Mouse (Mus musculus) forebrain, embryonic 13.5 days (tissue): Measurements from ENCODE around the gene Nipbl. TPM values are rescaled to one million over a fixed set of nuclear protein-coding genes. Genes with fewer than 3 reads are reported as not detected.
"Not testable (repeated sequence)": the region's sequence is repeated elsewhere in the genome, so short reads cannot be mapped to it uniquely, and the experiment has no call there.

ENCODE experiments used
- ATAC-seq: fragments of 200-750 bp; cut with Nextera tagmentation; 2 replicates; pipeline ENCODE4 v1.8.0; 2017
- H3K27ac ChIP-seq: fragments of 300-500 bp; sonication (generic); 2 replicates; pipeline ENCODE4 v1.5.1; 2015; ENCODE audit warnings: inconsistent platforms, mild to moderate bottlenecking, moderate library complexity
- H3K27me3 ChIP-seq: fragments of 300-500 bp; sonication (generic); 2 replicates; pipeline ENCODE4 v1.6.1; 2015; ENCODE audit warnings: mild to moderate bottlenecking, inconsistent platforms
- H3K36me3 ChIP-seq: fragments of 300-500 bp; sonication (generic); 2 replicates; pipeline ENCODE4 v1.6.1; 2015; ENCODE audit warnings: mild to moderate bottlenecking, inconsistent platforms; ENCODE audit not compliant: poor library complexity, severe bottlenecking
- H3K4me1 ChIP-seq: fragments of 300-500 bp; sonication (generic); 2 replicates; pipeline ENCODE4 v1.6.1; 2015; ENCODE audit warnings: inconsistent platforms
- H3K4me2 ChIP-seq: fragments of 300-500 bp; sonication (generic); 2 replicates; pipeline ENCODE4 v1.6.1; 2015; ENCODE audit warnings: inconsistent platforms, mild to moderate bottlenecking, moderate library complexity
- H3K4me3 ChIP-seq: fragments of 300-500 bp; sonication (generic); 2 replicates; pipeline ENCODE4 v1.5.1; 2015; ENCODE audit warnings: mild to moderate bottlenecking, inconsistent platforms
- H3K9ac ChIP-seq: fragments of 300-500 bp; sonication (generic); 2 replicates; pipeline ENCODE4 v1.6.1; 2015; ENCODE audit warnings: mild to moderate bottlenecking, inconsistent platforms
- H3K9me3 ChIP-seq: fragments of 300-500 bp; sonication (generic); replicated peaks from 2 replicates; pipeline ENCODE4 v1.6.1; 2016; ENCODE audit warnings: inconsistent platforms
- WGBS: fragments of 180-500 bp; shearing (Covaris S2); methylation state at CpG from one replicate; pipeline ENCODE4 v1.1.7; 2015; 5-methylcytosine and 5-hydroxymethylcytosine counted together
- polyA plus RNA-seq: library from polyadenylated mRNA; unstranded; fragments of >200 nt; fragmentation: Nextera tagmentation; extraction: Ambion mirVana; gene quantifications from 2 replicates; pipeline ENCODE4 v1.2.1, GENCODE M21; 2015

Nipbl gene
- polyA plus RNA-seq, 1 experiment from 2014 or later = 21.6 TPM

GRCm38 (mm10) chr15:8279929-8280610 is 164.2 kb downstream of the Nipbl start:
- 70% methylated on average over 20 of the region's 20 CpGs for WGBS
- no peaks in the 10 kb centered on the region for H3K27me3 ChIP-seq
- H3K9ac ChIP-seq = no peak overlapping the region
- H3K4me1 ChIP-seq = no peaks in the 10 kb centered on the region
- 0 out of 2 replicates have a peak, but pooled peaks have one; percentile 21 for ATAC-seq
- no peaks in the 10 kb centered on the region for H3K9me3 ChIP-seq
- no peak overlapping the region for H3K4me3 ChIP-seq
- H3K4me2 ChIP-seq = peak overlapping the region; percentile 54
- H3K36me3 ChIP-seq = 0 out of 2 replicates have a peak, but pooled peaks cover under 1% of the 10 kb centered on the region
- H3K27ac ChIP-seq = no peak overlapping the region

- 52% methylated on average over 17 of the region's 17 CpGs for WGBS
- H3K4me2 ChIP-seq = peak overlapping the region; percentile 54
- no peaks in the 10 kb centered on the region for H3K4me1 ChIP-seq
- H3K4me3 ChIP-seq = peak overlapping the region; percentile 17; the same call in 1 of the 2 replicates
- H3K27me3 ChIP-seq = no peaks in the 10 kb centered on the region
- no peak overlapping the region for H3K27ac ChIP-seq
- ATAC-seq = 0 out of 2 replicates have a peak, but pooled peaks have one; percentile 41
- H3K9ac ChIP-seq = no peak overlapping the region; the same call in 1 of the 2 replicates
- H3K9me3 ChIP-seq = no peaks in the 10 kb centered on the region
- 0 out of 2 replicates have a peak, but pooled peaks cover 8% of the 10 kb centered on the region for H3K36me3 ChIP-seq
These were observed 164.9 kb downstream of the Nipbl start for GRCm38 (mm10) chr15:8279320-8279779.

- peaks cover 20% of the 10 kb centered on the region for H3K36me3 ChIP-seq
- not testable (repeated sequence) for ATAC-seq, H3K4me2 ChIP-seq, H3K27ac ChIP-seq, H3K9ac ChIP-seq, H3K4me1 ChIP-seq, H3K9me3 ChIP-seq, H3K4me3 ChIP-seq, H3K27me3 ChIP-seq
- 93% methylated on average over 4 of the region's 4 CpGs for WGBS
These were observed 166.3 kb downstream of the Nipbl start for GRCm38 (mm10) chr15:8277916-8278315.

GRCm38 (mm10) chr15:8271952-8272351 is 172.3 kb downstream of the Nipbl start:
- H3K27ac ChIP-seq = no peak overlapping the region
- no peaks in the 10 kb centered on the region for H3K4me1 ChIP-seq
- no peak overlapping the region for H3K9ac ChIP-seq
- H3K27me3 ChIP-seq = no peaks in the 10 kb centered on the region
- WGBS = 92% methylated on average over 8 of the region's 8 CpGs
- no peaks in the 10 kb centered on the region for H3K9me3 ChIP-seq
- no peak for ATAC-seq
- no peak overlapping the region for H3K4me2 ChIP-seq
- peaks cover 76% of the 10 kb centered on the region for H3K36me3 ChIP-seq
- H3K4me3 ChIP-seq = no peak overlapping the region

- ATAC-seq = no peak
- no peak overlapping the region for H3K4me3 ChIP-seq
- H3K9me3 ChIP-seq = no peaks in the 10 kb centered on the region
- H3K4me1 ChIP-seq = no peaks in the 10 kb centered on the region
- no peak overlapping the region for H3K9ac ChIP-seq
- H3K36me3 ChIP-seq = peaks cover 90% of the 10 kb centered on the region
- 93% methylated on average over 8 of the region's 8 CpGs for WGBS
- no peaks in the 10 kb centered on the region for H3K27me3 ChIP-seq
- H3K4me2 ChIP-seq = no peak overlapping the region
- H3K27ac ChIP-seq = no peak overlapping the region
These were observed 176.0 kb downstream of the Nipbl start for GRCm38 (mm10) chr15:8268231-8268630.

- H3K9me3 ChIP-seq = no peaks in the 10 kb centered on the region
- H3K4me3 ChIP-seq = no peak overlapping the region
- H3K27me3 ChIP-seq = no peaks in the 10 kb centered on the region
- peaks cover 90% of the 10 kb centered on the region for H3K36me3 ChIP-seq
- WGBS = 95% methylated on average over 3 of the region's 3 CpGs
- H3K4me2 ChIP-seq = no peak overlapping the region
- ATAC-seq = no peak
- H3K27ac ChIP-seq = no peak overlapping the region
- no peaks in the 10 kb centered on the region for H3K4me1 ChIP-seq
- no peak overlapping the region for H3K9ac ChIP-seq
These were observed 177.1 kb downstream of the Nipbl start for GRCm38 (mm10) chr15:8267211-8267610.

GRCm38 (mm10) chr15:8265946-8266345 is 178.3 kb downstream of the Nipbl start:
- WGBS = 90% methylated on average over 3 of the region's 3 CpGs
- H3K27ac ChIP-seq = no peak overlapping the region

More at GRCm38 (mm10) chr15:8265946-8266345, 178.3 kb downstream of the Nipbl start:
- Histone ChIP-seq H3K36me3 (peaks cover 90% of the 10 kb centered on the region), H3K9me3 (no peaks in the 10 kb centered on the region), H3K4me3 (no peak overlapping the region), H3K4me2 (no peak overlapping the region), H3K9ac (no peak overlapping the region), H3K4me1 (no peaks in the 10 kb centered on the region), H3K27me3 (no peaks in the 10 kb centered on the region)
- no peak for ATAC-seq

Other genes with a start within 250 kb of the Nipbl start
- not detected in 2 replicates for gene Gm2310, start 75.5 kb upstream of the Nipbl start, polyA plus RNA-seq